Mouse (Mus musculus) heart, postnatal 0 days (tissue): ENCODE data around the gene Elovl6.

ENCODE experiments used
- CTCF ChIP-seq: IDR thresholded peaks from 2 replicates; pipeline ENCODE4 v1.5.1; 2016; ENCODE audit warnings: antibody characterized with exemption, control low read depth, low read depth
- EP300 ChIP-seq: IDR thresholded peaks from 2 replicates; pipeline ENCODE4 v1.6.1; 2016; ENCODE audit warnings: antibody characterized with exemption, low read depth

DNA sequence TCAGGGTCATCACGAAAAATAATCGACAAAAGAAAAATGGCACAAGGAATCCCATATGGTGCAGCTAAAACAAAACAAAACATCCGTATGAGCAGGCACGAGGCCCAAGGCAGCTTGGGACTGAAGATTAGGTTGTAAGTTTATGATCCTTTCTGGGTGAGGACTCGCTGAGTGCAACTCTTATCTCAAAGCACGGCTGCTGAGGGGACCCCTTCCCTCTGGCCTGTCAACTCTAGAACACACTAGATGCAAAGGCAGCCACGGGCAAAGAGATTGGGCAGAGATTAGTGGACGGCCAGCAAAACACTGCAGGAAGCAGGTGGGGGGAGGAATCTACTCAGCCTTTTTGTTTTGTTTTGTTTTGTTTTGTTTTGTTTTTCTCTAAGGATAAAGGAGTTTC is 101.4 kb downstream of the Elovl6 start:
- TF ChIP-seq CTCF, result no peak
- TF ChIP-seq EP300, result no peak
